Mouse (Mus musculus) ES-E14 (cell line): Measurements from ENCODE around the gene Zfp184.

Source experiments
- CHD2 ChIP-seq: IDR thresholded peaks from 2 replicates; pipeline ENCODE4 v1.6.1; 2014; ENCODE audit warnings: mild to moderate bottlenecking, low read depth, low read length, inconsistent platforms
- MAFK ChIP-seq: IDR thresholded peaks from 2 replicates; pipeline ENCODE4 v1.6.1; 2014; ENCODE audit warnings: mild to moderate bottlenecking, low read depth, low read length, inconsistent platforms; ENCODE audit not compliant: insufficient read depth
- ZC3H11A ChIP-seq: IDR thresholded peaks from 2 replicates; pipeline ENCODE4 v1.6.1; 2012; ENCODE audit warnings: low read depth, mild to moderate bottlenecking, inconsistent platforms, low read length, borderline replicate concordance
- ZNF384 ChIP-seq: IDR thresholded peaks from 2 replicates; pipeline ENCODE4 v1.6.1; 2012; ENCODE audit warnings: low read depth, low read length, inconsistent platforms

GRCm38 (mm10) chr13:21934982-21935791 lies 9.7 kb upstream of the Zfp184 start:
- peak; percentile 92 for TF ChIP-seq MAFK
- peak; percentile 96 for TF ChIP-seq ZNF384
- no peak for TF ChIP-seq ZC3H11A
- no peak for TF ChIP-seq CHD2
